Mouse (Mus musculus) limb, embryonic 13.5 days (tissue): ENCODE results near the gene Smagp. TPM values are rescaled to one million over a fixed set of nuclear protein-coding genes. Genes with fewer than 3 reads are reported as not detected.

Experiments used
- ATAC-seq: fragments of 200-750 bp; cut with Nextera tagmentation; 2 replicates; pipeline ENCODE4 v1.8.0; 2017; ENCODE audit warnings: low read depth, moderate number of reproducible peaks, moderate TSS enrichment; ENCODE audit not compliant: low FRiP score
- H3K27ac ChIP-seq: fragments of 300-500 bp; sonication (generic); 2 replicates; pipeline ENCODE4 v1.5.1; 2015; ENCODE audit warnings: inconsistent platforms, mild to moderate bottlenecking, moderate library complexity
- H3K27me3 ChIP-seq: fragments of 300-500 bp; sonication (generic); 2 replicates; pipeline ENCODE4 v1.6.1; 2015; ENCODE audit warnings: mild to moderate bottlenecking, inconsistent platforms
- H3K36me3 ChIP-seq: fragments of 300-500 bp; sonication (generic); 2 replicates; pipeline ENCODE4 v1.6.1; 2015; ENCODE audit warnings: inconsistent platforms, mild to moderate bottlenecking, moderate library complexity
- H3K4me1 ChIP-seq: fragments of 300-500 bp; sonication (generic); 2 replicates; pipeline ENCODE4 v1.6.1; 2015; ENCODE audit warnings: inconsistent platforms
- H3K4me2 ChIP-seq: fragments of 300-500 bp; sonication (generic); replicated peaks from 2 replicates; pipeline ENCODE4 v1.6.1; 2015; ENCODE audit warnings: inconsistent platforms, mild to moderate bottlenecking, moderate library complexity
- H3K4me3 ChIP-seq: fragments of 300-500 bp; sonication (generic); 2 replicates; pipeline ENCODE4 v1.5.1; 2015; ENCODE audit warnings: moderate library complexity, mild to moderate bottlenecking, inconsistent platforms
- H3K9ac ChIP-seq: fragments of 300-500 bp; sonication (generic); 2 replicates; pipeline ENCODE4 v1.6.1; 2015; ENCODE audit warnings: mild to moderate bottlenecking, inconsistent platforms
- H3K9me3 ChIP-seq: fragments of 300-500 bp; sonication (generic); 2 replicates; pipeline ENCODE4 v1.6.1; 2016; ENCODE audit warnings: inconsistent platforms
- WGBS: fragments of 180-500 bp; shearing (Covaris S2); methylation state at CpG from one replicate; pipeline ENCODE4 v1.1.7; 2015; 5-methylcytosine and 5-hydroxymethylcytosine counted together
- polyA plus RNA-seq: library from polyadenylated mRNA; unstranded; fragments of >200 nt; fragmentation: Nextera tagmentation; extraction: Ambion mirVana; gene quantifications from 2 replicates; pipeline ENCODE4 v1.2.1, GENCODE M21; 2015

Smagp gene
- 8.5 and 9.8 TPM in 2 replicates for polyA plus RNA-seq

GRCm38 (mm10) chr15:100636700-100637501 is at the start of gene Smagp:
Gene Smagp (minus strand): TSS chr15:100636940.
- Histone ChIP-seq H3K4me3 (peak within 1 kb of the TSS; percentile 60), H3K4me1 (peaks cover 15% of the 10 kb centered on the region), H3K36me3 (no peaks in the 10 kb centered on the region), H3K27ac (no peak within 1 kb of the TSS), H3K27me3 (peaks cover 78% of the 10 kb centered on the region), H3K4me2 (peak within 1 kb of the TSS; percentile 96), H3K9me3 (no peaks in the 10 kb centered on the region), H3K9ac (peak within 1 kb of the TSS; percentile 65)
- WGBS = under 1% methylated on average over 62 of the region's 77 CpGs
- ATAC-seq = no peak

- peaks cover 12% of the 10 kb centered on the region for H3K9me3 ChIP-seq
- WGBS = 70% methylated on average over 6 of the region's 6 CpGs
Measured at GRCm38 (mm10) chr15:100686434-100686833, 49.7 kb upstream of the Smagp start.

GRCm38 (mm10) chr15:100685849-100686248 is 49.1 kb upstream of the Smagp start:
- H3K36me3 ChIP-seq = no peaks in the 10 kb centered on the region
- no peak for ATAC-seq
- peaks cover 10% of the 10 kb centered on the region for H3K27me3 ChIP-seq
- H3K4me1 ChIP-seq = peaks cover 8% of the 10 kb centered on the region
- H3K9me3 ChIP-seq = peaks cover 9% of the 10 kb centered on the region
- H3K4me3 ChIP-seq = no peak overlapping the region
- no peak overlapping the region for H3K4me2 ChIP-seq
- H3K27ac ChIP-seq = no peak overlapping the region
- WGBS = 87% methylated on average over 8 of the region's 8 CpGs
- no peak overlapping the region for H3K9ac ChIP-seq

More at GRCm38 (mm10) chr15:100686434-100686833, 49.7 kb upstream of the Smagp start:
- H3K36me3 ChIP-seq = no peaks in the 10 kb centered on the region
- H3K4me3 ChIP-seq = no peak overlapping the region
- H3K4me2 ChIP-seq = no peak overlapping the region
- peaks cover 8% of the 10 kb centered on the region for H3K4me1 ChIP-seq
- no peak overlapping the region for H3K27ac ChIP-seq
- H3K27me3 ChIP-seq = peaks cover 10% of the 10 kb centered on the region
- ATAC-seq = no peak
- no peak overlapping the region for H3K9ac ChIP-seq

- no peak overlapping the region for H3K4me3 ChIP-seq
- no peak overlapping the region for H3K9ac ChIP-seq
- H3K9me3 ChIP-seq = peaks cover 3% of the 10 kb centered on the region
- no peaks in the 10 kb centered on the region for H3K36me3 ChIP-seq
- H3K27ac ChIP-seq = no peak overlapping the region
- H3K27me3 ChIP-seq = peaks cover 10% of the 10 kb centered on the region
- H3K4me2 ChIP-seq = no peak overlapping the region
- no peak for ATAC-seq
- H3K4me1 ChIP-seq = peaks cover 8% of the 10 kb centered on the region
- WGBS = 22% methylated on average over 13 of the region's 13 CpGs
Measured at GRCm38 (mm10) chr15:100685255-100685654, 48.5 kb upstream of the Smagp start.

- 65% methylated on average over 10 of the region's 10 CpGs for WGBS
- Histone ChIP-seq H3K27ac (no peak overlapping the region), H3K4me1 (peaks cover 8% of the 10 kb centered on the region), H3K9me3 (no peaks in the 10 kb centered on the region; the same call in 1 of the 2 replicates), H3K36me3 (no peaks in the 10 kb centered on the region), H3K4me3 (no peak overlapping the region), H3K9ac (no peak overlapping the region), H3K27me3 (peaks cover 10% of the 10 kb centered on the region), H3K4me2 (no peak overlapping the region)
- no peak for ATAC-seq
Measured at GRCm38 (mm10) chr15:100684450-100684849, 47.7 kb upstream of the Smagp start.

GRCm38 (mm10) chr15:100683041-100683440 is 46.3 kb upstream of the Smagp start:
- H3K9ac ChIP-seq = no peak overlapping the region
- H3K27ac ChIP-seq = no peak overlapping the region
- H3K4me3 ChIP-seq = no peak overlapping the region
- H3K4me1 ChIP-seq = peaks cover 8% of the 10 kb centered on the region
- 47% methylated on average over 2 of the region's 2 CpGs for WGBS
- peaks cover 10% of the 10 kb centered on the region for H3K27me3 ChIP-seq
- no peak for ATAC-seq
- no peak overlapping the region for H3K4me2 ChIP-seq
- no peaks in the 10 kb centered on the region for H3K9me3 ChIP-seq
- no peaks in the 10 kb centered on the region for H3K36me3 ChIP-seq

- 37% methylated on average over 7 of the region's 7 CpGs for WGBS
- Histone ChIP-seq H3K9ac (no peak overlapping the region), H3K27me3 (peaks cover 10% of the 10 kb centered on the region), H3K4me2 (no peak overlapping the region), H3K27ac (no peak overlapping the region), H3K36me3 (no peaks in the 10 kb centered on the region), H3K9me3 (no peaks in the 10 kb centered on the region), H3K4me3 (no peak overlapping the region), H3K4me1 (no peaks in the 10 kb centered on the region; the same call in 1 of the 2 replicates)
- no peak for ATAC-seq
Measured at GRCm38 (mm10) chr15:100681770-100682169, 45.0 kb upstream of the Smagp start.

GRCm38 (mm10) chr15:100680381-100680780 is 43.6 kb upstream of the Smagp start:
- no peaks in the 10 kb centered on the region for H3K36me3 ChIP-seq
- H3K9ac ChIP-seq = no peak overlapping the region
- no peaks in the 10 kb centered on the region for H3K9me3 ChIP-seq
- peaks cover 3% of the 10 kb centered on the region for H3K27me3 ChIP-seq
- H3K4me2 ChIP-seq = no peak overlapping the region
- H3K27ac ChIP-seq = no peak overlapping the region
- ATAC-seq = no peak
- 44% methylated on average over 3 of the region's 3 CpGs for WGBS
- no peak overlapping the region for H3K4me3 ChIP-seq
- no peaks in the 10 kb centered on the region; the same call in 1 of the 2 replicates for H3K4me1 ChIP-seq

- no peak overlapping the region for H3K27ac ChIP-seq
- no peaks in the 10 kb centered on the region for H3K27me3 ChIP-seq
- no peak for ATAC-seq
- no peaks in the 10 kb centered on the region; the same call in 1 of the 2 replicates for H3K4me1 ChIP-seq
- no peaks in the 10 kb centered on the region for H3K36me3 ChIP-seq
- H3K9me3 ChIP-seq = no peaks in the 10 kb centered on the region
- H3K4me2 ChIP-seq = no peak overlapping the region
- no peak overlapping the region for H3K4me3 ChIP-seq
- WGBS = 89% methylated on average over 14 of the region's 14 CpGs
- no peak overlapping the region for H3K9ac ChIP-seq
Measured at GRCm38 (mm10) chr15:100679005-100679404, 42.3 kb upstream of the Smagp start.

GRCm38 (mm10) chr15:100678581-100678980 is 41.8 kb upstream of the Smagp start:
- Histone ChIP-seq H3K4me2 (no peak overlapping the region), H3K9me3 (no peaks in the 10 kb centered on the region), H3K27ac (no peak overlapping the region), H3K36me3 (no peaks in the 10 kb centered on the region), H3K27me3 (no peaks in the 10 kb centered on the region), H3K4me3 (no peak overlapping the region), H3K4me1 (no peaks in the 10 kb centered on the region; the same call in 1 of the 2 replicates), H3K9ac (no peak overlapping the region)
- WGBS = 81% methylated on average over 12 of the region's 12 CpGs
- ATAC-seq = no peak

- Histone ChIP-seq H3K27ac (no peak overlapping the region), H3K4me2 (no peak overlapping the region), H3K4me3 (no peak overlapping the region), H3K9ac (no peak overlapping the region), H3K27me3 (no peaks in the 10 kb centered on the region), H3K9me3 (no peaks in the 10 kb centered on the region), H3K36me3 (no peaks in the 10 kb centered on the region), H3K4me1 (no peaks in the 10 kb centered on the region; the same call in 1 of the 2 replicates)
- WGBS = 96% methylated on average over 8 of the region's 8 CpGs
- ATAC-seq = no peak
Measured at GRCm38 (mm10) chr15:100677675-100678074, 40.9 kb upstream of the Smagp start.

- Histone ChIP-seq H3K27ac (no peak overlapping the region), H3K4me1 (no peaks in the 10 kb centered on the region; the same call in 1 of the 2 replicates), H3K9ac (no peak overlapping the region), H3K9me3 (no peaks in the 10 kb centered on the region), H3K36me3 (no peaks in the 10 kb centered on the region), H3K4me2 (no peak overlapping the region), H3K27me3 (no peaks in the 10 kb centered on the region), H3K4me3 (no peak overlapping the region)
- ATAC-seq = no peak
- WGBS = 94% methylated on average over 1 of the region's 1 CpGs
Measured at GRCm38 (mm10) chr15:100676521-100676920, 39.8 kb upstream of the Smagp start.
